Mouse (Mus musculus): ENCODE measurements around the gene Fam169b. TPM values are rescaled to one million over a fixed set of nuclear protein-coding genes. Genes with fewer than 3 reads are reported as not detected.

Fam169b gene
- polyA plus RNA-seq, 1 experiment, result 0.86 TPM

GRCm38 (mm10) chr7:68239220-68239827, 34.3 kb upstream of the Fam169b start:
- no peak for TF ChIP-seq GATA1 (IDR thresholded peaks at IDR 0.05; ENCODE audit: borderline replicate concordance, low read length)
- TF ChIP-seq FLI1 (IDR thresholded peaks at IDR 0.05; ENCODE audit: low read length), result no peak
- Histone ChIP-seq H3K36me3 (replicated peaks; ENCODE audit: low read length) (no peaks in the 10 kb centered on the region), H3K4me3 (replicated peaks) (no peak overlapping the region), H3K4me1 (peaks cover 13% of the 10 kb centered on the region; the same call in 1 of the 2 replicates), H3K27me3 (replicated peaks) (peaks cover 21% of the 10 kb centered on the region), H3K9me3 (no peaks in the 10 kb centered on the region)

DNA sequence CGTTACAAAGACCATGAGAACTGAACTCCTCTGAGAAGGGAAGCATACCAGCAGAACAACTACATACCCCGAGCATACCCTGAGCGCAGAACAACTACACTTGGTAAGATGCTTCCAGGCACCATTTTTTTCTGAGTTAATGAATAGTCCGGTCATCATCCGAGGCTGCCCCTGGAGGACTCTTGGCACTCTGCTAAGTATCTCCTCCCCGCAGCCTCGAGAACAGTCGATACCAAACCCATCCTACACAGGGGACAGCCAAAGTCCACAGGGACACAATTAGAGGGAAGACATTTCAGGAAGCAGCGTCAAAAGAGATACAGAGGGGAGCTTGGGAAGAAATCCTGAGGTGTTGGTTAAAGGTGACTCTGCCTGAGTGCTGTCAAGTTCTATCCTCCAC, 32.4 kb upstream of the Fam169b start:
- no peak overlapping the region for H3K4me3 ChIP-seq (replicated peaks)
- H3K9me3 ChIP-seq, result no peaks in the 10 kb centered on the region
- H3K36me3 ChIP-seq (replicated peaks; ENCODE audit: low read length), result no peaks in the 10 kb centered on the region
- H3K27me3 ChIP-seq (replicated peaks), result peaks cover 21% of the 10 kb centered on the region
- H3K4me1 ChIP-seq, result 0 out of 2 replicates have a peak, but pooled peaks cover 10% of the 10 kb centered on the region
- no peak for TF ChIP-seq FLI1 (IDR thresholded peaks at IDR 0.05; ENCODE audit: low read length)
- TF ChIP-seq GATA1 (IDR thresholded peaks at IDR 0.05; ENCODE audit: borderline replicate concordance, low read length), result no peak

DNA sequence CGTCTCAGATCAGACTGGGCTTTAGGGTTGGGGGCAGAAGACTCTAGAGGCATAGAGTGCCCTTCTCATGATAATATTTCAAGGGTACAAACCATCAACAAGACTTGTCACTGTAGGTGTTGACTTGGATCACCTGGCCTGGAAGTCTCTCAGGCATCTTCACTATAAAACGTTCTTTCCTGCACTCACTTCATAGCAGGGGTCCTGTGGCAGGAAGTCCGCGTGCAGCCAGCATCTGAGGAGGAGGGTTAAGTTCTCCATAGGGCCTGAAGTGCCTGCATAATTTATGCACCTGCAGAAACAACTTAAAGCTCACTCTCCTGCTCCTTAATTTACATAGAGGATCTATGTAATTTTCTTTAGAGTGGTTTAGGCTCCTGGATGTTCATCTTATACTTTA, 28.0 kb upstream of the Fam169b start:
- H3K4me1 ChIP-seq, result 0 out of 2 replicates have a peak, but pooled peaks cover 2% of the 10 kb centered on the region
- H3K4me3 ChIP-seq (replicated peaks), result no peak overlapping the region
- no peaks in the 10 kb centered on the region for H3K36me3 ChIP-seq (replicated peaks; ENCODE audit: low read length)
- H3K9me3 ChIP-seq, result peaks cover 14% of the 10 kb centered on the region; the same call in 1 of the 2 replicates
- peaks cover 12% of the 10 kb centered on the region for H3K27me3 ChIP-seq (replicated peaks)
- TF ChIP-seq FLI1 (IDR thresholded peaks at IDR 0.05; ENCODE audit: low read length) (no peak), GATA1 (IDR thresholded peaks at IDR 0.05; ENCODE audit: borderline replicate concordance, low read length) (no peak)

DNA sequence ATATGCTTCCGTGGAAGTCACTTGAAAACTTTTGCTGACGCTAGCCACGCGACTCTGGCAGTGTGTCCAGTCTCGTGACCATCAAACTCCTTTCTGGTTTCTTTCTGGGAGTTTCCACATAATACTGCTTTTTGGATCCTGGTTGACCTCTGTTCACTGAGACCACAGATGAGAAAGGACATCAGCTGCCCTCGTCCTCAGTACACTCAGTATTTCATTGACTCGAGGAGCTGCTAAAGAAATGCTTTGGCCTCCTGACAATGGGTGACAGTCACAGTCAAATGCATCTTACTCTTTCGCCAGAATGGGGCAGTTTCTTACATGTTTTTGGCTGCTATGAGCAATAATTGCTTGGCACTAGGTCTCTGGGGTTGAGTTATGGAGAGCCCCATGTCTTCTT, 27.4 kb upstream of the Fam169b start:
- 0 out of 2 replicates have a peak, but pooled peaks cover 2% of the 10 kb centered on the region for H3K4me1 ChIP-seq
- peaks cover 7% of the 10 kb centered on the region for H3K27me3 ChIP-seq (replicated peaks)
- no peak overlapping the region for H3K4me3 ChIP-seq (replicated peaks)
- peaks cover 18% of the 10 kb centered on the region for H3K9me3 ChIP-seq
- TF ChIP-seq GATA1 (IDR thresholded peaks at IDR 0.05; ENCODE audit: borderline replicate concordance, low read length) (no peak), FLI1 (IDR thresholded peaks at IDR 0.05; ENCODE audit: low read length) (no peak)
- H3K36me3 ChIP-seq (replicated peaks; ENCODE audit: low read length), result no peaks in the 10 kb centered on the region

DNA sequence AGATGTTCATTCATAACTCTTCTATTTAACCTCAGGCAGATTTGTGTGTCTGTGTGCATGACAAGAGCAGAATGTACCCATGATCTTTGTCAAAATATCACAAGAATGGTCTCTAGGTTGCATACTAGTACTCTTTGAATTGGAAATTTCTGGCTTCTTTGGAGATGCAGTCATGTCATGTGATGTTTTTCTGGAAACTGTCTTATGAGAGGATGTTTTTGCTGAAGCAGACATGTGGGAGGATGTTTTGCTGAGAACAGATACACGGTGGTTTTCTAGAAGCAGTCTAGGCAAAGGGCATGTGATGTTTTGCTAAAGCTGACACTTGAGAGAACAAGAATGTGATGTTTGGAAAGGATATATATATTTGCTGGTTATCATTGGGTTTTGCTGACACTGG, 23.2 kb upstream of the Fam169b start:
- peaks cover 18% of the 10 kb centered on the region for H3K9me3 ChIP-seq
- H3K27me3 ChIP-seq (replicated peaks), result peaks cover 1% of the 10 kb centered on the region
- H3K4me3 ChIP-seq (replicated peaks), result no peak overlapping the region
- no peaks in the 10 kb centered on the region for H3K4me1 ChIP-seq
- no peaks in the 10 kb centered on the region for H3K36me3 ChIP-seq (replicated peaks; ENCODE audit: low read length)
- no peak for TF ChIP-seq GATA1 (IDR thresholded peaks at IDR 0.05; ENCODE audit: borderline replicate concordance, low read length)
- TF ChIP-seq FLI1 (IDR thresholded peaks at IDR 0.05; ENCODE audit: low read length), result no peak

DNA sequence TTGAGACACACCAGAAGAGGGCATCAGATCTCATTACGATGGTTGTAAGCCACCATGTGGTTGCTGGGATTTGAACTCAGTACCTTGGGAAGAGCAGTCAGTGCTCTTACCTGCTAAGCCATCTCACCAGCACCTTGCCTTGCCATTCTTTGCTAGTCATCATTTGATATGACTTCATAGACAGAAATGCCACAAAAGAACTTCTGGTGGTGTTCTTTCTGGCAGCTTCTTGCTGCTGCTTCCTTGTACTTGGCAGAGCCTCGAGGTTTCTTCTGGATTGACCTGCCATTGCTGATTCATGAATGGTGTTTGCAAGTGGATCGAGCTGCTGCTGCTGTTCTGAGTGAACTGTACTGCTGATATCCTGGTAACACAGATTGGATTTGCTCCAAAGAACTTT, 22.7 kb upstream of the Fam169b start:
- Histone ChIP-seq H3K4me1 (no peaks in the 10 kb centered on the region), H3K9me3 (peaks cover 18% of the 10 kb centered on the region), H3K27me3 (replicated peaks) (peaks cover 1% of the 10 kb centered on the region), H3K4me3 (replicated peaks) (no peak overlapping the region), H3K36me3 (replicated peaks; ENCODE audit: low read length) (no peaks in the 10 kb centered on the region)
- no peak for TF ChIP-seq FLI1 (IDR thresholded peaks at IDR 0.05; ENCODE audit: low read length)
- no peak for TF ChIP-seq GATA1 (IDR thresholded peaks at IDR 0.05; ENCODE audit: borderline replicate concordance, low read length)

DNA sequence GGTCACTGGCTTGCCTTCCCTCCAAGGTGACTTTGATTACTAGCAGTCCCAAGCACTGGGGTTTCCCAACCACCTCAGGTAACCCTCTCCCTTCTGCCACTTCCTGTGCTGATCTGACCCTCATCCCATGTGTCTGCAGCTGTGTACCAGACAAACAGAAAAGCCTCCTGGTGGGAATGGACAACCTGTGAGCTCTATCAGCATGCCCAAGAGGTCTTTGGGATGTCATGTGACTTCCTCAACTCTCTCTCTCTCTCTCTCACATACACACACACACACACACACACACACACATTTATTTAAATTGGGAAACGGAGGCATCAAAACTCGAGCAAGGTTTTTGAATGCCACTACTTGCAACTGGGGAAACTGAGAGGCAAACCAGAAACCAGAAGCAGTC, 15.9 kb upstream of the Fam169b start:
- H3K27me3 ChIP-seq (replicated peaks), result peaks cover 12% of the 10 kb centered on the region
- no peaks in the 10 kb centered on the region for H3K36me3 ChIP-seq (replicated peaks; ENCODE audit: low read length)
- peaks cover 12% of the 10 kb centered on the region for H3K4me1 ChIP-seq
- peaks cover 7% of the 10 kb centered on the region for H3K9me3 ChIP-seq
- TF ChIP-seq FLI1 (IDR thresholded peaks at IDR 0.05; ENCODE audit: low read length) (no peak), GATA1 (IDR thresholded peaks at IDR 0.05; ENCODE audit: borderline replicate concordance, low read length) (no peak)
- H3K4me3 ChIP-seq (replicated peaks), result no peak overlapping the region

- Histone ChIP-seq H3K4me1 (peaks cover 12% of the 10 kb centered on the region), H3K4me3 (replicated peaks) (no peak overlapping the region), H3K9me3 (peaks cover 7% of the 10 kb centered on the region), H3K36me3 (replicated peaks; ENCODE audit: low read length) (no peaks in the 10 kb centered on the region), H3K27me3 (replicated peaks) (peaks cover 12% of the 10 kb centered on the region)
- TF ChIP-seq FLI1 (IDR thresholded peaks at IDR 0.05; ENCODE audit: low read length) (no peak), GATA1 (IDR thresholded peaks at IDR 0.05; ENCODE audit: borderline replicate concordance, low read length) (no peak)
Measured at GRCm38 (mm10) chr7:68258326-68259150, 15.1 kb upstream of the Fam169b start.

GRCm38 (mm10) chr7:68259523-68260081, 14.0 kb upstream of the Fam169b start:
- H3K27me3 ChIP-seq (replicated peaks), result peaks cover 18% of the 10 kb centered on the region
- no peaks in the 10 kb centered on the region for H3K36me3 ChIP-seq (replicated peaks; ENCODE audit: low read length)
- H3K9me3 ChIP-seq, result peaks cover 7% of the 10 kb centered on the region
- H3K4me3 ChIP-seq (replicated peaks), result no peak overlapping the region
- TF ChIP-seq FLI1 (IDR thresholded peaks at IDR 0.05; ENCODE audit: low read length), result no peak
- no peak for TF ChIP-seq GATA1 (IDR thresholded peaks at IDR 0.05; ENCODE audit: borderline replicate concordance, low read length)
- peaks cover 19% of the 10 kb centered on the region for H3K4me1 ChIP-seq

Measured in megakaryocyte, embryonic 14.5 days (primary cell).